Mouse (Mus musculus): ENCODE measurements around the gene Tmem97.
"Not testable (repeated sequence)": the region's sequence is repeated elsewhere in the genome, so short reads cannot be mapped to it uniquely, and the experiment has no call there.

The Tmem97 gene

DNA sequence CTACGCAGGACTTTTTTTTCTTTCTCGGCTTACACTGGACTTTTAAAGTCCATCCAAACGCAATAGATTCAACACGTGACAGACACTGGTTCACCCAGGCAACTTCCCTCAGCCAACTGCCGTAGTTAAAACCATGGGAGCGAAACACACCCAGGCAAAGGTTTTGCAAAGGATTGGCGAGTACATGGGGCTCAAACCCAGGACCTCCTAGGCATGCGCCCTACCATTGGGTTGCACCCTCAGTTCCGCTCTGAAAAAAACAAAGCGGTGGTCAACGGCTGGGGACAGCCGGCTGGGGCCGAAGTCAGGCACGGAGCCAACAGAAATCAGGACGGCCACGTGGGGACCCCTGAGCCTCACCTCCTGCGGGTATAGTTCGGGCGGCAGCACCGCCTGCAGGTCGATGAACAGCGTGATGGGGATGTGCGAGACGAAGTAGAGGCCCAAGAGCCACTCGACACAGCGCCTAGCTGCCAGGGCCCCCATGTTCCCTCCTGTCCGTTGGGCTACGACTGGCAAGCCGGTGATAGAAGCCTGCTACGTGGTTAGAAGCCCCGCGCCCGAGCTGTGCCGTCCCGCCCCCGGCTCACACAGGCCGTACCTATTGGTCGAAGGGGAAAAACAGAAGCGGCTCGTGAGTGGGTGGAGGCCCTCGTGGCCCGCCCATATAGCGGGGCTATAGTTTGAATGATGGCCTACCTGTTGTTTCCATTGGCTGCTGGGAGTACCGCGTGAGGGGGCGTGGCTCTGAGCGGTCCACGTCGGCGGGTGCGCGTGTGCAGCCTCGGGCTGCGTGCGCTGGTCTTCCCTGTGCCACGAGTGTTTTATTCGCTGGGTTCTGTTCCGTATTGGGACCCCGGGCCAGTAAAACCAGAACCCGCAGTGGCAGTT lies at the start of gene Tmem97:
Gene Tmem97 (minus strand): TSS at position 610 of the 891 bp plus-strand sequence.
- TF ChIP-seq NANOG (IDR thresholded peaks at IDR 0.05; ENCODE audit: borderline replicate concordance, low read length): no peak
- no peak for TF ChIP-seq CTCF (conservative IDR thresholded peaks at IDR 0.05; ENCODE audit: low read length)
- no peak for TF ChIP-seq POU5F1 (IDR thresholded peaks at IDR 0.05; ENCODE audit: borderline replicate concordance, low read length)
- Histone ChIP-seq H3K4me3 (replicated peaks; ENCODE audit: low read length) (peak within 1 kb of the TSS; percentile 93), H3K27me3 (ENCODE audit: insufficient read depth, low read length) (no peaks in the 10 kb centered on the region), H3K4me1 (replicated peaks; ENCODE audit: low read depth, low read length) (peaks cover 48% of the 10 kb centered on the region), H3K9me3 (ENCODE audit: low read length) (peaks cover 9% of the 10 kb centered on the region), H3K36me3 (ENCODE audit: insufficient read depth, low read length) (peaks cover 33% of the 10 kb centered on the region)

DNA sequence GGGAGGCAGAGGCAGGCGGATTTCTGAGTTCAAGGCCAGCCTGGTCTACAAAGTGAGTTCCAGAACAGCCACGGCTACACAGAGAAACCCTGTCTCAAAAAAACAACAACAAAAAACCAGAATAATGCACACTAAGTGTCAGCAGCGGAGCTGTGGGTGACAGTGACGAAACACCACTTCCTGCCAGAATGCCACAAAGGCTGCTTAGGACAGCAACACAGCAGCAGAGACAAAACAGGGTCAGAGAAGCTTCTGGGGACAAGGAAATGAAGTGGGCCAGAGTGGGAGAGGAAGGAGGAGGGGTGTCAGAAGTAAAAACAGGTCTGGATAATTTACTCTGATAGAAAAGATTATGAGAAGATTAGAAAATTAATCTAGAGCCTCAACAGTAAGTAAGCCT lies 49.5 kb upstream of the Tmem97 start:
- Histone ChIP-seq H3K36me3 (ENCODE audit: insufficient read depth, low read length) (peaks cover 40% of the 10 kb centered on the region), H3K27me3 (ENCODE audit: insufficient read depth, low read length) (no peaks in the 10 kb centered on the region), H3K4me1 (replicated peaks; ENCODE audit: low read depth, low read length) (no peaks in the 10 kb centered on the region), H3K9me3 (ENCODE audit: low read length) (no peaks in the 10 kb centered on the region), H3K4me3 (replicated peaks; ENCODE audit: low read length) (no peak overlapping the region)
- TF ChIP-seq NANOG (IDR thresholded peaks at IDR 0.05; ENCODE audit: borderline replicate concordance, low read length) (no peak), CTCF (conservative IDR thresholded peaks at IDR 0.05; ENCODE audit: low read length) (no peak), POU5F1 (IDR thresholded peaks at IDR 0.05; ENCODE audit: borderline replicate concordance, low read length) (no peak)

DNA sequence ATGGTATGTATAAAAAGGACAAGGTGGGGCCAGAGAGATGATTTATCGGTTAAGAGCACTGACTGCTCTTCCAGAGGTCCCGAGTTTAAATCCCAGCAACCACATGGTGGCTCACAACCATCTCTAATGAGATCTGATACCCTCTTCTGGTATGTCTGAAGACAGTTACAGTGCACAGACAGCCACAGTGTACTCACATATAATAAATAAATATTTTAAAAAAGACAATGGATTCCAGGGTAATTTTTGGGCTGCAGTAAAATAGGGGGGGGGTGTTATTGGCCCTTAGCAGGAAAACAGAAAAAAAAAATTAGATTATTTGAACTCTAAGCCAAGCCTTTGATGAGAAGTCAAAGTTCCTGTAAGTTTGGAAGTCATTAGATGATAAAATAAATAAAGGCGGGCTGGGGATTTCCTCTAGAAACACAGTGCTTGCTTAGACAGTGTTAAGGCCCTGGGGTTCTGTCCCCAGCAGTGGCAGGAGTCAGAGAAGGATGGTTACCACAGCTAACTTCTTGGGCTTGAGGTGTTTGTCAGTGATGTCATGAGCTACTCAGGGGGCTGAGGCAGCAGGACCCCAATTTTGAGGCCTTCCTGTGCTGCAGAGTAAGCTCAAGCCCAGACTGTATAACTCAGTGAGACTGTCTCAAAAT lies 48.3 kb upstream of the Tmem97 start:
- no peaks in the 10 kb centered on the region for H3K4me1 ChIP-seq (replicated peaks; ENCODE audit: low read depth, low read length)
- H3K36me3 ChIP-seq (ENCODE audit: insufficient read depth, low read length): peaks cover 39% of the 10 kb centered on the region
- no peaks in the 10 kb centered on the region for H3K9me3 ChIP-seq (ENCODE audit: low read length)
- no peak overlapping the region for H3K4me3 ChIP-seq (replicated peaks; ENCODE audit: low read length)
- no peaks in the 10 kb centered on the region for H3K27me3 ChIP-seq (ENCODE audit: insufficient read depth, low read length)
- TF ChIP-seq NANOG (IDR thresholded peaks at IDR 0.05; ENCODE audit: borderline replicate concordance, low read length) (no peak), CTCF (conservative IDR thresholded peaks at IDR 0.05; ENCODE audit: low read length) (no peak), POU5F1 (IDR thresholded peaks at IDR 0.05; ENCODE audit: borderline replicate concordance, low read length) (no peak)

DNA sequence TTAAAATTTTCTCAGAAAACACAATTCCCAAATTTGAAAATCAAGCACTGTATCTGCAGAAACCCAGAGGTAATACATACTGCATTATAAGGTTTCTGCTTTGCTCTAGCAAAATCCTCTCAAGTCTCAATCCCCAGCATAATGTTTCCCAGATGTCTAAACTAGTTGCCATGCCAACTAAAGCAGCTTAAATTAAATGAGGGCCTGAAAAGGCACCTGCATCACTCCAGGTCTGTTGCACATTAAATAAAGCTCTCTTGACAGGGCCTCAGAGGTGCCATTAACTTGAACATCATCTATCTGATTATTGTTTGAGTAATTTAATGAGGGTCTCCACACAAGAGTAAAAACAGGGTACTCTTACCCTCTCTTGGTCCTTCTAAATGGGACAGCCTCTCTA lies 46.2 kb upstream of the Tmem97 start:
- no peak overlapping the region for H3K4me3 ChIP-seq (replicated peaks; ENCODE audit: low read length)
- H3K9me3 ChIP-seq (ENCODE audit: low read length): no peaks in the 10 kb centered on the region
- no peaks in the 10 kb centered on the region for H3K27me3 ChIP-seq (ENCODE audit: insufficient read depth, low read length)
- H3K4me1 ChIP-seq (replicated peaks; ENCODE audit: low read depth, low read length): no peaks in the 10 kb centered on the region
- TF ChIP-seq POU5F1 (IDR thresholded peaks at IDR 0.05; ENCODE audit: borderline replicate concordance, low read length) (no peak), NANOG (IDR thresholded peaks at IDR 0.05; ENCODE audit: borderline replicate concordance, low read length) (no peak), CTCF (conservative IDR thresholded peaks at IDR 0.05; ENCODE audit: low read length) (no peak)
- H3K36me3 ChIP-seq (ENCODE audit: insufficient read depth, low read length): peaks cover 30% of the 10 kb centered on the region

DNA sequence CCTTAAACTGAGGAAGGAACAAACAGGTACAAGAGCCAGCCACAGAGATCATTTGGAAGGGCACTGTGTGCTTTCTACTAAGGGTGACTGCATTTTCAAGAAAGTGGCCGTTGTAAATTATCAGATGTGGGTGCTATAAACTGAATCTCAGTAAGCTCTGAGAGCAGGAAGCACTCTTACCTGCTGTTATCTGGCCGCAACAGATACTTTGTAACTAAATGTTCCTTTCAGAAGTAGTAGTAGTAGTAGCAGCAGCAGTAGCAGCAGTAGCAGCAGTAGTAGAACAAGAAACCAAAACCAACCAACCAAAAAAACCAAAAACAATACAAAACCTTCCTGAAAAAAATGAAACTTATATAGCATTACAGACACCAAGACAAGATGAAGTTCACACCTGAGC lies 45.2 kb upstream of the Tmem97 start:
- TF ChIP-seq NANOG (IDR thresholded peaks at IDR 0.05; ENCODE audit: borderline replicate concordance, low read length) (no peak), CTCF (conservative IDR thresholded peaks at IDR 0.05; ENCODE audit: low read length) (no peak)
- H3K9me3 ChIP-seq (ENCODE audit: low read length): no peaks in the 10 kb centered on the region
- H3K4me3 ChIP-seq (replicated peaks; ENCODE audit: low read length): no peak overlapping the region
- H3K36me3 ChIP-seq (ENCODE audit: insufficient read depth, low read length): peaks cover 30% of the 10 kb centered on the region
- H3K4me1 ChIP-seq (replicated peaks; ENCODE audit: low read depth, low read length): no peaks in the 10 kb centered on the region
- no peaks in the 10 kb centered on the region for H3K27me3 ChIP-seq (ENCODE audit: insufficient read depth, low read length)

DNA sequence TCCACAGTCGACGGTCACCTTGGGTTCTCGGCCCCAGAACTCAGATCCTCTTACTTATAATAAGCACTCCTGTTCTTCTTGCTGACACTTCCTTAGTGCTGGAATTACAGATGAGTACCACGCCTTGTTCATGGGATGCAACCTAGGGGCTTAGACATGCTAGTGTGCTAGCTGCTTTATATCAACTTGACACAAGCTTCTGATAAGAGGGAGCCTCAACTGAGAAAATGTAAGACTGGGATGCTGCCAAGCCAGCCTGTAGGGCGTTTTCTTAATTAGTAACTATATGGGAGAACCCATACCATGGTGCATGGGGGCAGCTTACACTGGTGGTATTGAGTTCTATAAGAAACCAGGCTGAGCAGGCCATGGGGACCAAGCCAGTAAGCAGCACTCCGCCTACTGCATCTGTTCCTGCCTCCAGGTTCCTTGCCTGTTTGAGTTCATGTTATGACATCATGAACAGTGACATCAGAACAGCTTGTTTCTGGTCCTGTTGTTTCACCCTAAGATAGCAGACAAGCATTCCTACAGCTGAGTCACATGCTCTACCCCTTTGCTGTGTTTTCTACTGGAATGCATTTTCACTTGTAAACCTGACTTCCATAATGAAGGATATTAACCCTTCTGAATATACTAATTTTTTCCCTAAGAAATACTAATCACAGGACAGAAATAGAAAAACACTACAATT lies 43.8 kb upstream of the Tmem97 start:
- H3K9me3 ChIP-seq (ENCODE audit: low read length): no peaks in the 10 kb centered on the region
- H3K36me3 ChIP-seq (ENCODE audit: insufficient read depth, low read length): peaks cover 33% of the 10 kb centered on the region
- TF ChIP-seq POU5F1 (IDR thresholded peaks at IDR 0.05; ENCODE audit: borderline replicate concordance, low read length): no peak
- TF ChIP-seq CTCF (conservative IDR thresholded peaks at IDR 0.05; ENCODE audit: low read length): no peak
- TF ChIP-seq NANOG (IDR thresholded peaks at IDR 0.05; ENCODE audit: borderline replicate concordance, low read length): no peak
- no peak overlapping the region for H3K4me3 ChIP-seq (replicated peaks; ENCODE audit: low read length)
- H3K4me1 ChIP-seq (replicated peaks; ENCODE audit: low read depth, low read length): no peaks in the 10 kb centered on the region
- no peaks in the 10 kb centered on the region for H3K27me3 ChIP-seq (ENCODE audit: insufficient read depth, low read length)

DNA sequence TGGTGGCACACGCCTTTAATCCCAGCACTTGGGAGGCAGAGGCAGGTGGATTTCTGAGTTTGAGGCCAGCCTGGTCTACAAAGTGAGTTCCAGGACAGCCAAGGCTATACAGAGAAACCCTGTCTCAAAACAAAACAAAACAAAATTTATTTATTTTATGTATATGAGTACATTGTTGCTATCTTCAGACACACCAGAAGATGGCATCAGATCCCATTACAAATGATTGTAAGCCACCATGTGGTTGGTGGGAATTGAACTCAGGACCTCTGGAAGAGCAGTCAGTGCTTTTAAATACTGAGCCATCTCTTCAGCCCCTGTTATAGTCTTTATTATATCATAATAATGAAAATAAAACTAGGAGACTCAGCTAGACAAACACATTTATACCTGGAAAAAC lies 37.1 kb upstream of the Tmem97 start:
- H3K9me3 ChIP-seq (ENCODE audit: low read length); H3K4me1 ChIP-seq (replicated peaks; ENCODE audit: low read depth, low read length); H3K4me3 ChIP-seq (replicated peaks; ENCODE audit: low read length); H3K27me3 ChIP-seq (ENCODE audit: insufficient read depth, low read length): not testable (repeated sequence)
- peaks cover 37% of the 10 kb centered on the region for H3K36me3 ChIP-seq (ENCODE audit: insufficient read depth, low read length)

DNA sequence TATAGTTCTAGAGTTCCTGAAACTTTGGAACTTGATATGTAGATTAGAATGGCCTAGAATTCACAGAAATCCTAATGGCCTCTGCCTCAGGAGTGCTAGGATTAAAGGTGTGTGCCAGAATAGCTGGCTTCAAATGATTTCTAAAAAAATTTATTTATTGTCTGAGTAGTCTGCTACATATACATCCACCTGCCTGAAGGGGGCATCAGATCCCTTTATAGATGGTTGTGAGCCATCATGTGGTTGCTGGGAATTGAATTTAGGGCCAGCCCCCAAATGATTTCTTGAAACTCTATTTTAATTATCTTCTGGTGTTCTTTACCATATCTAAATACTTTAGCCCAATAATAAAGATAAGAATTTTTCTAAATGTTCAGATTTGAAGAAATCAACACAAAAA lies 35.5 kb upstream of the Tmem97 start:
- no peak for TF ChIP-seq POU5F1 (IDR thresholded peaks at IDR 0.05; ENCODE audit: borderline replicate concordance, low read length)
- no peak for TF ChIP-seq NANOG (IDR thresholded peaks at IDR 0.05; ENCODE audit: borderline replicate concordance, low read length)
- peak; percentile 39 for TF ChIP-seq CTCF (conservative IDR thresholded peaks at IDR 0.05; ENCODE audit: low read length)
- H3K36me3 ChIP-seq (ENCODE audit: insufficient read depth, low read length): peaks cover 46% of the 10 kb centered on the region
- no peaks in the 10 kb centered on the region for H3K9me3 ChIP-seq (ENCODE audit: low read length)
- H3K27me3 ChIP-seq (ENCODE audit: insufficient read depth, low read length): no peaks in the 10 kb centered on the region
- no peaks in the 10 kb centered on the region for H3K4me1 ChIP-seq (replicated peaks; ENCODE audit: low read depth, low read length)
- no peak overlapping the region for H3K4me3 ChIP-seq (replicated peaks; ENCODE audit: low read length)

Data from E14TG2a.4 (cell line).